ENCODE assay signal across 24 mouse cellular contexts in genomic region chr19:53661938-53662722, GRCm38 (mm10). TPM values are rescaled to one million over a fixed set of nuclear protein-coding genes. Genes with fewer than 3 reads are reported as not detected.
DNase-seq lines count a peak whose midpoint lies in the region; ATAC-seq and TF ChIP-seq lines count a peak whose summit lies in the region.
"Had no signal": no experiment of that assay in that cellular context is flagged by ENCODE, and none has a peak within 500 bp of the region (broad histone marks: within the 10 kb centered on the region; RNA-seq: fewer than 3 reads in every experiment).

No protein-coding gene starts in this region.

- intact Hi-C loops in heart, adult 2 months (cut with DNase I): no loop called here

- H3K79me2 ChIP-seq in heart, adult 2 months (replicated peaks; ENCODE audit: control insufficient read depth, insufficient read depth, low read length): no peaks in the 10 kb centered on the region

- peak overlapping the region; percentile 52 for H3K9ac ChIP-seq in heart, adult 2 months (ENCODE audit: low read depth, low read length)
- H3K9ac ChIP-seq in hindbrain, embryonic 14.5 days: no peak overlapping the region
- no peak overlapping the region for H3K9ac ChIP-seq in limb, embryonic 14.5 days (ENCODE audit: low read depth, low read length, severe bottlenecking)
- H3K9ac ChIP-seq: limb, embryonic 15.5 days; liver, embryonic 14.5 days; lung, embryonic 14.5 days; midbrain, embryonic 13.5 days; neural tube, embryonic 12.5 days had no signal

- no peaks in the 10 kb centered on the region for H3K36me3 ChIP-seq in heart, adult 2 months (ENCODE audit: control insufficient read depth, insufficient read depth, low read length)
- no peaks in the 10 kb centered on the region for H3K36me3 ChIP-seq in hindbrain, embryonic 10.5 days
- no peaks in the 10 kb centered on the region for H3K36me3 ChIP-seq in hindbrain, embryonic 14.5 days (replicated peaks; ENCODE audit: control insufficient read depth, insufficient read depth)
- no peaks in the 10 kb centered on the region for H3K36me3 ChIP-seq in limb, embryonic 14.5 days (ENCODE audit: control insufficient read depth, insufficient read depth, low read length)
- H3K36me3 ChIP-seq: forebrain, embryonic 10.5 days; limb, embryonic 15.5 days; midbrain, embryonic 13.5 days; neural tube, embryonic 12.5 days had no signal

- H3K27me3 ChIP-seq in heart, adult 2 months (ENCODE audit: control insufficient read depth, insufficient read depth, low read length): no peaks in the 10 kb centered on the region
- 0 out of 2 replicates have a peak, but pooled peaks cover 3% of the 10 kb centered on the region for H3K27me3 ChIP-seq in hindbrain, embryonic 10.5 days (ENCODE audit: insufficient read depth, poor library complexity, severe bottlenecking)
- H3K27me3 ChIP-seq in hindbrain, embryonic 14.5 days (ENCODE audit: control insufficient read depth, insufficient read depth, low read length): no peaks in the 10 kb centered on the region
- peaks cover 6% of the 10 kb centered on the region; the same call in 1 of the 2 replicates for H3K27me3 ChIP-seq in limb, embryonic 14.5 days (ENCODE audit: control insufficient read depth, insufficient read depth, low read length)
- H3K27me3 ChIP-seq: midbrain, embryonic 13.5 days; neural tube, embryonic 12.5 days had no signal

- H3K9me3 ChIP-seq in hindbrain, embryonic 10.5 days: no peaks in the 10 kb centered on the region
- H3K9me3 ChIP-seq in hindbrain, embryonic 14.5 days (ENCODE audit: control insufficient read depth, low read length): no peaks in the 10 kb centered on the region
- no peaks in the 10 kb centered on the region for H3K9me3 ChIP-seq in limb, embryonic 14.5 days (ENCODE audit: control insufficient read depth, low read length)
- H3K9me3 ChIP-seq: forebrain, embryonic 10.5 days; limb, embryonic 15.5 days; midbrain, embryonic 13.5 days; neural tube, embryonic 12.5 days had no signal

- H3K27ac ChIP-seq in heart, adult 2 months: peak overlapping the region; percentile 57
- 0 out of 2 replicates have a peak overlapping the region, but pooled peaks have one; percentile 3 for H3K27ac ChIP-seq in hindbrain, embryonic 10.5 days
- no peak overlapping the region for H3K27ac ChIP-seq in hindbrain, embryonic 14.5 days
- H3K27ac ChIP-seq in limb, embryonic 14.5 days (replicated peaks; ENCODE audit: low read depth, low read length): no peak overlapping the region
- H3K27ac ChIP-seq in layer of hippocampus, adult 2 months: no peak overlapping the region
- H3K27ac ChIP-seq: forebrain, embryonic 10.5 days; limb, embryonic 15.5 days; liver, embryonic 14.5 days; midbrain, embryonic 13.5 days; neural tube, embryonic 12.5 days had no signal

- TF ChIP-seq EP300 in heart, adult 2 months (IDR thresholded peaks at IDR 0.05; ENCODE audit: insufficient read depth, low read depth, low read length): 0 out of 2 replicates have a peak, but pooled peaks have one; percentile 26

- H3K4me2 ChIP-seq in hindbrain, embryonic 14.5 days (replicated peaks): no peak overlapping the region
- no peak overlapping the region for H3K4me2 ChIP-seq in limb, embryonic 14.5 days (replicated peaks; ENCODE audit: low read depth, low read length, severe bottlenecking)
- H3K4me2 ChIP-seq: limb, embryonic 15.5 days; lung, embryonic 14.5 days; midbrain, embryonic 13.5 days; neural tube, embryonic 12.5 days had no signal

- peak overlapping the region; percentile 11; the same call in 1 of the 2 replicates for H3K4me3 ChIP-seq in heart, adult 2 months
- no peak overlapping the region for H3K4me3 ChIP-seq in hindbrain, embryonic 10.5 days
- H3K4me3 ChIP-seq in hindbrain, embryonic 14.5 days (replicated peaks; ENCODE audit: low read length): no peak overlapping the region
- no peak overlapping the region for H3K4me3 ChIP-seq in limb, embryonic 14.5 days (replicated peaks; ENCODE audit: low read length)
- H3K4me3 ChIP-seq in layer of hippocampus, adult 2 months: no peak overlapping the region
- H3K4me3 ChIP-seq: forebrain, embryonic 10.5 days; limb, embryonic 15.5 days; midbrain, embryonic 13.5 days; neural tube, embryonic 12.5 days had no signal

- H3K4me1 ChIP-seq in heart, adult 2 months (ENCODE audit: control insufficient read depth, insufficient read depth, low read length): peaks cover 1% of the 10 kb centered on the region; the same call in 1 of the 2 replicates
- H3K4me1 ChIP-seq in hindbrain, embryonic 10.5 days (replicated peaks): peaks cover 15% of the 10 kb centered on the region; the same call in 1 of the 2 replicates
- no peaks in the 10 kb centered on the region; the same call in 1 of the 2 replicates for H3K4me1 ChIP-seq in hindbrain, embryonic 14.5 days (replicated peaks; ENCODE audit: control insufficient read depth, insufficient read depth, low read length)
- H3K4me1 ChIP-seq in limb, embryonic 14.5 days (ENCODE audit: control insufficient read depth, insufficient read depth, low read length): no peaks in the 10 kb centered on the region

- WGBS in heart, adult 2 months: 41% methylated on average over 14 of the region's 14 CpGs
- 57% methylated on average over 14 of the region's 14 CpGs for WGBS in hindbrain, embryonic 10.5 days
- whole genome bisulfite sequencing in hindbrain, embryonic 14.5 days: 57% methylated on average over 14 of the region's 14 CpGs
- WGBS in limb, embryonic 14.5 days: 48% methylated on average over 14 of the region's 14 CpGs

- TF ChIP-seq POLR2A in heart, adult 2 months (IDR thresholded peaks at IDR 0.05; ENCODE audit: insufficient read depth, low read depth, low read length): peak; percentile 40; the same call in 1 of the 2 replicates
- no peak for TF ChIP-seq POLR2A in limb, embryonic 14.5 days (IDR thresholded peaks at IDR 0.05; ENCODE audit: borderline replicate concordance, extremely low read depth, insufficient read depth, insufficient read length)

- DNase-seq in heart, adult 2 months: no peak
- no peak for DNase-seq in heart, adult 8-10 months (ENCODE audit: low spot score)
- no peak for DNase-seq in hindbrain, embryonic 10.5 days (ENCODE audit: low spot score)
- no peak for DNase-seq in hindbrain, embryonic 14.5 days (ENCODE audit: low spot score)
- peak; percentile 50 for DNase-seq in ZHBTc4 (ENCODE audit: low read depth, low spot score)
- no peak for DNase-seq in limb, embryonic 14.5 days (ENCODE audit: low spot score)
- DNase-seq in layer of hippocampus, adult 2 months (ENCODE audit: low spot score in 2 of 2): no peak
- DNase-seq: adrenal gland, postnatal 10 days; cerebellum, adult 2 months; gastrocnemius, postnatal 25 days; kidney, postnatal 25 days; layer of hippocampus, postnatal 36 days; lung, embryonic 14.5 days; right cerebral cortex, postnatal 25 days; spleen, adult 18-20 months; thymus, postnatal 14 days had no signal

- no peak for TF ChIP-seq CTCF in heart, adult 2 months (IDR thresholded peaks at IDR 0.05)
- TF ChIP-seq CTCF in layer of hippocampus, adult 2 months (conservative IDR thresholded peaks at IDR 0.05): no peak

- no peak for ATAC-seq in hindbrain, embryonic 14.5 days (ENCODE audit: low FRiP score)
- peak; percentile 76 for ATAC-seq in limb, embryonic 14.5 days (ENCODE audit: low FRiP score, low read depth)
- ATAC-seq: activated CD4-positive, CD25-positive, alpha-beta regulatory T cell, adult 4 months; forebrain, embryonic 16.5 days; intestine, postnatal 0 days; midbrain, embryonic 13.5 days had no signal

RNA-seq across cellular contexts. Expression of gene Rbm20, which starts 15.0 kb away (rescaled TPM):
- total RNA-seq in heart, adult 2 months (2021): 100 to 1,000 TPM; 194 to 231 TPM
- 143 and 161 TPM in 2 replicates for polyA plus RNA-seq in heart, adult 2 months (2012; rRNA removed)
- total RNA-seq in heart, adult 8-10 months (2022): 100 to 1,000 TPM; 232 to 257 (median 245) TPM
- polyA plus RNA-seq in hindbrain, embryonic 10.5 days (2016; fragmentation: Nextera tagmentation; extraction: Ambion mirVana): 0.42 and 1.1 TPM in 2 replicates
- 0.87 and 0.94 TPM in 2 replicates for polyA plus RNA-seq in hindbrain, embryonic 14.5 days (2014; fragmentation: Nextera tagmentation; extraction: Ambion mirVana)
- polyA plus RNA-seq in limb, embryonic 14.5 days (2012; rRNA removed): 9.9 and 10.0 TPM in 2 replicates
- 5.5 and 6.9 TPM in 2 replicates for polyA plus RNA-seq in limb, embryonic 14.5 days (2014; fragmentation: Nextera tagmentation; extraction: Ambion mirVana)
- 1 to 10 TPM; 2.3 to 3.3 TPM for total RNA-seq in layer of hippocampus, adult 2 months (2021)

Comparison
In these comparisons a context has a peak if more than half of its experiments do, and no peak if none do; other contexts are left out.
1. H3K27ac ChIP-seq: peak in heart, adult 2 months (single experiment) and hindbrain, embryonic 10.5 days (single experiment); none in hindbrain, embryonic 14.5 days (single experiment), limb, embryonic 14.5 days (single experiment) and layer of hippocampus, adult 2 months (single experiment).
2. RNA of gene Rbm20, which starts 15.0 kb away (polyA plus RNA-seq): 143 to 161 TPM in heart, adult 2 months; 5.5 to 10.0 TPM in limb, embryonic 14.5 days, 0.42 to 1.1 TPM in hindbrain, embryonic 10.5 days and 0.87 to 0.94 TPM in hindbrain, embryonic 14.5 days; every median in the first group is over 10 times any median in the second.